Mouse (Mus musculus) CH12.LX (cell line): Measurements from ENCODE around the gene Hpse2. TPM values are rescaled to one million over a fixed set of nuclear protein-coding genes. Genes with fewer than 3 reads are reported as not detected.

ENCODE experiments used
- DNase-seq: peaks from one replicate; pipeline ENCODE4 v3.0.0-alpha.2; 2013; ENCODE audit errors: extremely low read depth
- H3K27ac ChIP-seq: 2 replicates; pipeline ENCODE4 v1.5.1; 2012; ENCODE audit warnings: low read depth, mild to moderate bottlenecking, control low read depth, moderate library complexity; ENCODE audit not compliant: insufficient read depth
- H3K27me3 ChIP-seq: replicated peaks from 2 replicates; pipeline ENCODE3; 2012; ENCODE audit warnings: inconsistent platforms
- H3K36me3 ChIP-seq, 2 experiments: replicated peaks in 1 of 2; 2 replicates each; pipeline versions ENCODE3 to v1.6.1; 2012; ENCODE audit warnings: inconsistent platforms in 1 of 2, low read length in 1 of 2, mild to moderate bottlenecking in 1 of 2, mixed read lengths in 1 of 2, moderate library complexity in 1 of 2; ENCODE audit not compliant: control insufficient read depth in 1 of 2, insufficient read depth in 1 of 2
- H3K4me1 ChIP-seq, 2 experiments: 2 replicates each; pipeline ENCODE4 v1.6.1; 2012; ENCODE audit warnings: inconsistent platforms in 1 of 2, moderate library complexity in 1 of 2; ENCODE audit not compliant: insufficient read depth in 2 of 2, control insufficient read depth in 1 of 2
- H3K4me2 ChIP-seq: 2 replicates; pipeline ENCODE4 v1.6.1; 2012; ENCODE audit warnings: low read depth, mild to moderate bottlenecking, control low read depth; ENCODE audit not compliant: poor library complexity, insufficient read depth, severe bottlenecking
- H3K4me3 ChIP-seq, 3 experiments: fragments of 150-350 bp in 1 of 3; sonication (generic) in 1 of 3; replicated peaks in 1 of 3; 2 replicates each; pipeline versions ENCODE3 to v1.5.1; 2011 to 2012; ENCODE audit warnings: low read depth in 2 of 3, low read length in 2 of 3, mild to moderate bottlenecking in 2 of 3, moderate library complexity in 2 of 3, control low read depth in 1 of 3, improper control_type of control experiment in 1 of 3, inconsistent platforms in 1 of 3, mixed read lengths in 1 of 3; ENCODE audit not compliant: poor library complexity in 1 of 3
- H3K79me2 ChIP-seq: replicated peaks from 2 replicates; pipeline ENCODE4 v1.6.1; 2012; ENCODE audit warnings: mild to moderate bottlenecking, moderate library complexity; ENCODE audit not compliant: control insufficient read depth, poor library complexity, insufficient read depth, severe bottlenecking; ENCODE audit errors: extremely low read depth
- H3K9ac ChIP-seq: 2 replicates; pipeline ENCODE4 v1.6.1; 2012; ENCODE audit warnings: low read depth, mild to moderate bottlenecking, control low read depth, moderate library complexity; ENCODE audit not compliant: insufficient read depth
- H3K9me3 ChIP-seq: replicated peaks from 2 replicates; pipeline ENCODE3; 2012; ENCODE audit warnings: low read length, inconsistent platforms, mixed read lengths
- CHD1 ChIP-seq: IDR thresholded peaks from 2 replicates; pipeline ENCODE4 v1.6.1; 2012; ENCODE audit warnings: low read depth, low read length, improper control_type of control experiment, inconsistent platforms
- CHD2 ChIP-seq: IDR thresholded peaks from 2 replicates; pipeline ENCODE4 v1.6.1; 2011; ENCODE audit warnings: low read length, improper control_type of control experiment
- ELF1 ChIP-seq: IDR thresholded peaks from 2 replicates; pipeline ENCODE4 v1.6.1; 2014; ENCODE audit warnings: low read depth, mild to moderate bottlenecking, inconsistent platforms, low read length, improper control_type of control experiment
- EP300 ChIP-seq: IDR thresholded peaks from 2 replicates; pipeline ENCODE4 v1.6.1; 2011; ENCODE audit warnings: low read length, improper control_type of control experiment
- ETS1 ChIP-seq: conservative IDR thresholded peaks from 2 replicates; pipeline ENCODE4 v1.6.1; 2012; ENCODE audit warnings: low read depth, mild to moderate bottlenecking, inconsistent platforms, low read length, improper control_type of control experiment, moderate library complexity
- MAFK ChIP-seq: IDR thresholded peaks from 2 replicates; pipeline ENCODE4 v1.6.1; 2011; ENCODE audit warnings: low read length, improper control_type of control experiment; ENCODE audit not compliant: insufficient replicate concordance
- MYC ChIP-seq: IDR thresholded peaks from 2 replicates; pipeline ENCODE4 v1.6.1; 2011; ENCODE audit warnings: low read depth, mild to moderate bottlenecking, improper control_type of control experiment, low read length
- NELFE ChIP-seq: IDR thresholded peaks from 2 replicates; pipeline ENCODE4 v1.6.1; 2011; ENCODE audit warnings: low read depth, low read length, improper control_type of control experiment
- NRF1 ChIP-seq: IDR thresholded peaks from 2 replicates; pipeline ENCODE4 v1.6.1; 2014; ENCODE audit warnings: low read depth, mild to moderate bottlenecking, inconsistent platforms, low read length, improper control_type of control experiment, moderate library complexity
- TBP ChIP-seq: conservative IDR thresholded peaks from 2 replicates; pipeline ENCODE4 v1.6.1; 2011; ENCODE audit warnings: low read depth, low read length, improper control_type of control experiment
- ZNF384 ChIP-seq: IDR thresholded peaks from 2 replicates; pipeline ENCODE4 v1.6.1; 2012; ENCODE audit warnings: low read depth, low read length, improper control_type of control experiment, inconsistent platforms
- dilution Hi-C: fragments of 300-500 bp; cut with MboI; formaldehyde crosslinking; loops from 2 replicates; pipeline ENCODE4 v1.14.3; 2020; ENCODE audit warnings: low sequenced_read_pairs; ENCODE audit not compliant: extremely low pct_unique_long_range_greater_than_20kb, extremely low pct_ligation_motif_present
- in situ Hi-C: fragments of 300-500 bp; cut with MboI; formaldehyde crosslinking; loops from 3 replicates; pipeline ENCODE4 v1.14.3; 2019; ENCODE audit warnings: low sequenced_read_pairs, low pct_ligation_motif_present, low pct_unique_long_range_greater_than_20kb, mixed read lengths
- polyA plus RNA-seq: library from polyadenylated mRNA; unstranded; fragments of >175 nt; gene quantifications from 2 replicates; pipeline ENCODE4 v1.2.1, GENCODE M21; 2012; ENCODE audit warnings: low read depth; ENCODE audit not compliant: insufficient read length
- total RNA-seq, 2 experiments: library from RNA; depleted of rRNA; stranded (reverse); fragments of 300-350 nt in 1 of 2; fragments of >200 nt in 1 of 2; gene quantifications; 2 replicates each; pipeline ENCODE4 v1.2.3; 2012 to 2014

Gene Hpse2
- total and polyA plus RNA-seq, 3 experiments = not detected

- Histone ChIP-seq H3K9me3 (no peaks in the 10 kb centered on the region), H3K4me1 (no peaks in the 10 kb centered on the region), H3K9ac (no peak overlapping the region), H3K27ac (no peak overlapping the region), H3K4me3 (no peak overlapping the region), H3K79me2 (no peaks in the 10 kb centered on the region), H3K4me2 (no peak overlapping the region), H3K36me3 (no peaks in the 10 kb centered on the region), H3K27me3 (no peaks in the 10 kb centered on the region)
- in situ Hi-C loops = no loop called here
- no peak for DNase-seq
- no peak for TF ChIP-seq CHD2
- dilution Hi-C loops = no loop called here
Observed at GRCm38 (mm10) chr19:43147901-43148300, 240.3 kb downstream of the Hpse2 start.

- Histone ChIP-seq H3K4me2 (no peak overlapping the region), H3K9me3 (no peaks in the 10 kb centered on the region), H3K4me1 (no peaks in the 10 kb centered on the region), H3K9ac (no peak overlapping the region)
- TF ChIP-seq ELF1 (no peak), NELFE (no peak), ETS1 (no peak), ZNF384 (no peak), MAFK (no peak), TBP (no peak)
- TF ChIP-seq, all 38 proteins: peak for 0
- Histone ChIP-seq H3K27me3 (no peaks in the 10 kb centered on the region), H3K4me3 (no peak overlapping the region), H3K27ac (no peak overlapping the region), H3K79me2 (no peaks in the 10 kb centered on the region), H3K36me3 (no peaks in the 10 kb centered on the region)
- in situ Hi-C loops = no loop called here
- dilution Hi-C loops = no loop called here
- DNase-seq = no peak
Observed at GRCm38 (mm10) chr19:43146820-43147219, 241.3 kb downstream of the Hpse2 start.

GRCm38 (mm10) chr19:43141646-43142045, 246.5 kb downstream of the Hpse2 start:
- no peaks in the 10 kb centered on the region for H3K27me3 ChIP-seq
- no peaks in the 10 kb centered on the region for H3K4me1 ChIP-seq
- H3K9ac ChIP-seq = no peak overlapping the region
- H3K36me3 ChIP-seq = no peaks in the 10 kb centered on the region
- no peak for DNase-seq
- H3K9me3 ChIP-seq = no peaks in the 10 kb centered on the region
- no peak overlapping the region for H3K4me2 ChIP-seq
- no peak overlapping the region for H3K27ac ChIP-seq
- in situ Hi-C loops = no loop called here
- H3K79me2 ChIP-seq = no peaks in the 10 kb centered on the region
- TF ChIP-seq CHD1 = no peak
- no peak for TF ChIP-seq MYC
- TF ChIP-seq EP300 = no peak
- no peak for TF ChIP-seq NRF1
- TF ChIP-seq, all 38 proteins: peak for 0
- dilution Hi-C loops = no loop called here
- no peak overlapping the region for H3K4me3 ChIP-seq
